Mouse (Mus musculus) myocyte (in vitro differentiated cells): Measurements from ENCODE around the gene Serpinb9b.

Source experiments
- CEBPB ChIP-seq: IDR thresholded peaks from 2 replicates; pipeline ENCODE4 v1.6.1; 2011; ENCODE audit warnings: mild to moderate bottlenecking, moderate library complexity; ENCODE audit not compliant: poor library complexity, insufficient read depth, severe bottlenecking
- E2F4 ChIP-seq: IDR thresholded peaks from one replicate; pipeline ENCODE4 v1.6.1; 2011; ENCODE audit warnings: mild to moderate bottlenecking, control low read depth, moderate library complexity; ENCODE audit not compliant: insufficient read depth
- MAX ChIP-seq: IDR thresholded peaks from one replicate; pipeline ENCODE4 v1.6.1; 2011; ENCODE audit warnings: low read depth, mild to moderate bottlenecking, control low read depth
- MYOD1 ChIP-seq, 3 experiments: IDR thresholded peaks; one replicate each; pipeline ENCODE4 v1.6.1; 2011; ENCODE audit warnings: control low read depth in 2 of 3, low read depth in 2 of 3, mild to moderate bottlenecking in 2 of 3, moderate library complexity in 1 of 3; ENCODE audit not compliant: insufficient read length in 2 of 3, control insufficient read depth in 1 of 3
- POLR2A ChIP-seq: IDR thresholded peaks from one replicate; pipeline ENCODE4 v1.6.1; 2011; ENCODE audit warnings: low read depth, mild to moderate bottlenecking, control low read depth, moderate library complexity; ENCODE audit not compliant: insufficient read length
- POLR2AphosphoS2 ChIP-seq: IDR thresholded peaks from one replicate; pipeline ENCODE4 v1.6.1; 2011; ENCODE audit warnings: low read depth, control low read depth; ENCODE audit not compliant: insufficient read length
- SRF ChIP-seq: IDR thresholded peaks from one replicate; pipeline ENCODE4 v1.6.1; 2011; ENCODE audit warnings: low read depth; ENCODE audit not compliant: control insufficient read depth, insufficient read length
- TCF12 ChIP-seq: IDR thresholded peaks from one replicate; pipeline ENCODE4 v1.6.1; 2011; ENCODE audit warnings: mild to moderate bottlenecking, control low read depth; ENCODE audit not compliant: poor library complexity, insufficient read depth, severe bottlenecking
- TCF3 ChIP-seq: IDR thresholded peaks from one replicate; pipeline ENCODE4 v1.6.1; 2011; ENCODE audit warnings: low read depth, control low read depth; ENCODE audit not compliant: insufficient read length

- no peak for TF ChIP-seq POLR2A
- TF ChIP-seq POLR2AphosphoS2 = no peak
- TF ChIP-seq MYOD1 (IDR thresholded peaks at IDR 0.05; ENCODE audit: control insufficient read depth in 1 of 3, insufficient read length in 2 of 3, low read depth in 2 of 3) = no peak
- TF ChIP-seq MAX = no peak
- TF ChIP-seq SRF = no peak
- TF ChIP-seq CEBPB = no peak
- no peak for TF ChIP-seq E2F4
- TF ChIP-seq TCF12 = no peak
- no peak for TF ChIP-seq TCF3
These were observed 56.6 kb downstream of the Serpinb9b start for GRCm38 (mm10) chr13:33083834-33084233.
